Mouse (Mus musculus) left cerebral cortex, adult 18-20 months (tissue): ENCODE measurements around the gene Spag6l. TPM values are rescaled to one million over a fixed set of nuclear protein-coding genes. Genes with fewer than 3 reads are reported as not detected.

ENCODE experiments used
- total RNA-seq, 2 experiments: library from RNA; stranded (reverse); gene quantifications; 2 replicates each; pipeline ENCODE4 v1.2.3; 2021

Gene Spag6l
- total RNA-seq, 2 experiments from 2014 or later, result 7.3 to 8.2 TPM

Other genes starting within 250 kb of the Spag6l start
- 10 to 100 TPM; 29.0 to 35.9 TPM for gene Fgd4, start 228.9 kb downstream of the Spag6l start, total RNA-seq
- not detected for gene Olfr19, start 153.1 kb downstream of the Spag6l start, total RNA-seq
- not detected for gene Igll1, start 34.5 kb upstream of the Spag6l start, total RNA-seq
- 10 to 100 TPM; 60.3 to 60.4 TPM for gene Top3b, start 41.3 kb upstream of the Spag6l start, total RNA-seq
- not detected for gene Vpreb1, start 41.4 kb upstream of the Spag6l start, total RNA-seq
- 10 to 100 TPM; 49.2 to 56.0 TPM for gene Ppm1f, start 67.0 kb upstream of the Spag6l start, total RNA-seq
- 100 to 1,000 TPM; 448 to 457 TPM for gene Mapk1, start 153.9 kb upstream of the Spag6l start, total RNA-seq
- gene Ypel1, start 240.2 kb upstream of the Spag6l start, total RNA-seq, result 10 to 100 TPM; 30.8 to 40.4 TPM